9 mouse cellular contexts compared by ENCODE assay signal in genomic region chr2:152626774-152627591, GRCm38 (mm10). TPM values are rescaled to one million over a fixed set of nuclear protein-coding genes. Genes with fewer than 3 reads are reported as not detected.
DNase-seq lines count a peak whose midpoint lies in the region; ATAC-seq and TF ChIP-seq lines count a peak whose summit lies in the region.
"Had no signal": no experiment of that assay in that cellular context is flagged by ENCODE, and none has a peak within 500 bp of the region (broad histone marks: within the 10 kb centered on the region; RNA-seq: fewer than 3 reads in every experiment).

Gene Rem1 (plus strand): TSS chr2:152626951.

- H3K4me2 ChIP-seq in intestine, embryonic 15.5 days (replicated peaks): peak within 1 kb of the TSS; percentile 77
- peak within 1 kb of the TSS; percentile 71 for H3K4me2 ChIP-seq in stomach, postnatal 0 days (replicated peaks; ENCODE audit: low read depth)

- no peak for TF ChIP-seq CTCF in stomach, postnatal 0 days (IDR thresholded peaks at IDR 0.05; ENCODE audit: low read depth)

- under 1% methylated on average over 55 of the region's 59 CpGs for WGBS in intestine, embryonic 15.5 days
- WGBS in stomach, postnatal 0 days: under 1% methylated on average over 58 of the region's 59 CpGs

- no peaks in the 10 kb centered on the region for H3K36me3 ChIP-seq in intestine, embryonic 15.5 days
- no peaks in the 10 kb centered on the region for H3K36me3 ChIP-seq in stomach, postnatal 0 days (ENCODE audit: control insufficient read depth, insufficient read depth, low read length)

- peak; percentile 72 for ATAC-seq in intestine, embryonic 15.5 days
- ATAC-seq in stomach, postnatal 0 days (ENCODE audit: low FRiP score, low TSS enrichment): peak; percentile 72
- no peak for ATAC-seq in erythroblast, adult 5-6 weeks (replicated peaks; ENCODE audit: low FRiP score, poor library complexity, severe bottlenecking)
- ATAC-seq: Patski had no signal

- H3K9ac ChIP-seq in intestine, embryonic 15.5 days: peak within 1 kb of the TSS; percentile 50
- H3K9ac ChIP-seq in stomach, postnatal 0 days (ENCODE audit: low read length): peak within 1 kb of the TSS; percentile 76

- peak within 1 kb of the TSS; percentile 27; the same call in 1 of the 2 replicates for H3K27ac ChIP-seq in intestine, embryonic 15.5 days
- peak within 1 kb of the TSS; percentile 69 for H3K27ac ChIP-seq in stomach, postnatal 0 days (replicated peaks)

- H3K9me3 ChIP-seq in intestine, embryonic 15.5 days: no peaks in the 10 kb centered on the region
- H3K9me3 ChIP-seq in stomach, postnatal 0 days (ENCODE audit: control insufficient read depth, low read length): no peaks in the 10 kb centered on the region

- intact Hi-C loops in gastrocnemius, postnatal 14 days (cut with DNase I; ENCODE audit: low total_unique reads): no loop called here

- peak within 1 kb of the TSS; percentile 47 for H3K4me3 ChIP-seq in intestine, embryonic 15.5 days (replicated peaks)
- H3K4me3 ChIP-seq in stomach, postnatal 0 days (ENCODE audit: low read depth, low read length): peak within 1 kb of the TSS; percentile 57

- peak; percentile 24 for DNase-seq in urinary bladder, postnatal 14 days (ENCODE audit: low spot score)
- no peak for DNase-seq in urinary bladder, postnatal 10 days (ENCODE audit: low spot score)
- DNase-seq in gastrocnemius, postnatal 14 days: peak; percentile 56
- DNase-seq in lung, postnatal 14 days: peak; percentile 50
- DNase-seq in stomach, postnatal 0 days (ENCODE audit: low spot score): peak; percentile 37
- no peak for DNase-seq in left cerebral cortex, adult 18-20 months (ENCODE audit: low spot score in 2 of 2)

- peaks cover 29% of the 10 kb centered on the region for H3K27me3 ChIP-seq in intestine, embryonic 15.5 days (replicated peaks)
- no peaks in the 10 kb centered on the region for H3K27me3 ChIP-seq in stomach, postnatal 0 days (ENCODE audit: control insufficient read depth, insufficient read depth, low read length)
- H3K27me3 ChIP-seq: Patski had no signal

- peaks cover 10% of the 10 kb centered on the region for H3K4me1 ChIP-seq in intestine, embryonic 15.5 days (replicated peaks)
- H3K4me1 ChIP-seq in stomach, postnatal 0 days (replicated peaks; ENCODE audit: control insufficient read depth, insufficient read depth): no peaks in the 10 kb centered on the region

- no peak for TF ChIP-seq EP300 in stomach, postnatal 0 days (optimal IDR thresholded peaks at IDR 0.05)

RNA-seq across cellular contexts. Expression of gene Rem1, which starts in this region (rescaled TPM):
- total RNA-seq in gastrocnemius, postnatal 14 days (2021): 1 to 10 TPM; 5.2 to 7.3 TPM
- polyA plus RNA-seq in intestine, embryonic 15.5 days (2015; fragmentation: Nextera tagmentation; extraction: Ambion mirVana): 10.0 and 10.3 TPM in 2 replicates
- polyA plus RNA-seq in stomach, postnatal 0 days (2015; fragmentation: Nextera tagmentation; extraction: Ambion mirVana): 17.2 and 19.7 TPM in 2 replicates
- under 1 TPM; 0.72 to 0.94 TPM for total RNA-seq in left cerebral cortex, adult 18-20 months (2021)
- total RNA-seq in erythroblast, adult 5-6 weeks (2015; ENCODE audit: low replicate concordance): 0.77 TPM in 1 of 2 replicates, not detected in the other
- total RNA-seq in erythroblast, adult 5-6 weeks (2017; ENCODE audit: low replicate concordance): 0.60 TPM in 1 of 2 replicates, not detected in the other
- polyA plus RNA-seq: Patski had no signal

Comparison
In these comparisons a context has a peak if more than half of its experiments do, and no peak if none do; other contexts are left out.
1. DNase-seq: peak in urinary bladder, postnatal 14 days (single experiment), gastrocnemius, postnatal 14 days (single experiment), lung, postnatal 14 days (single experiment) and stomach, postnatal 0 days (single experiment); none in urinary bladder, postnatal 10 days (single experiment) and left cerebral cortex, adult 18-20 months (0 of 2).